Mouse (Mus musculus) myocyte (in vitro differentiated cells): ENCODE data around the gene Klhdc7a. TPM values are rescaled to one million over a fixed set of nuclear protein-coding genes. Genes with fewer than 3 reads are reported as not detected.

ENCODE experiments used
- H3K27me3 ChIP-seq: one replicate; pipeline ENCODE4 v1.6.1; 2011; ENCODE audit not compliant: control insufficient read depth, insufficient read depth, insufficient read length
- H3K36me3 ChIP-seq: one replicate; pipeline ENCODE4 v1.6.1; 2011; ENCODE audit not compliant: control insufficient read depth, insufficient read depth
- H3K4me2 ChIP-seq: one replicate; pipeline ENCODE4 v1.6.1; 2011; ENCODE audit warnings: low read depth, control low read depth
- H3K4me3 ChIP-seq: one replicate; pipeline ENCODE4 v1.5.1; 2011; ENCODE audit warnings: mild to moderate bottlenecking, control low read depth, moderate library complexity
- H3K79me2 ChIP-seq: one replicate; pipeline ENCODE4 v1.6.1; 2011; ENCODE audit not compliant: control insufficient read depth, insufficient read depth
- H3ac ChIP-seq: one replicate; pipeline ENCODE4 v1.6.1; 2011; ENCODE audit not compliant: control insufficient read depth, insufficient read length
- CEBPB ChIP-seq: IDR thresholded peaks from 2 replicates; pipeline ENCODE4 v1.6.1; 2011; ENCODE audit warnings: mild to moderate bottlenecking, moderate library complexity; ENCODE audit not compliant: poor library complexity, insufficient read depth, severe bottlenecking
- E2F4 ChIP-seq: IDR thresholded peaks from one replicate; pipeline ENCODE4 v1.6.1; 2011; ENCODE audit warnings: mild to moderate bottlenecking, control low read depth, moderate library complexity; ENCODE audit not compliant: insufficient read depth
- MAX ChIP-seq: IDR thresholded peaks from one replicate; pipeline ENCODE4 v1.6.1; 2011; ENCODE audit warnings: low read depth, mild to moderate bottlenecking, control low read depth
- MYOD1 ChIP-seq, 3 experiments: IDR thresholded peaks; one replicate each; pipeline ENCODE4 v1.6.1; 2011; ENCODE audit warnings: control low read depth in 2 of 3, low read depth in 2 of 3, mild to moderate bottlenecking in 2 of 3, moderate library complexity in 1 of 3; ENCODE audit not compliant: insufficient read length in 2 of 3, control insufficient read depth in 1 of 3
- MYOG ChIP-seq, 3 experiments: IDR thresholded peaks; one replicate each; pipeline ENCODE4 v1.6.1; 2011; ENCODE audit warnings: control low read depth in 2 of 3, low read depth in 2 of 3, mild to moderate bottlenecking in 2 of 3; ENCODE audit not compliant: insufficient read length in 2 of 3, control insufficient read depth in 1 of 3, insufficient read depth in 1 of 3
- POLR2A ChIP-seq: IDR thresholded peaks from one replicate; pipeline ENCODE4 v1.6.1; 2011; ENCODE audit warnings: low read depth, mild to moderate bottlenecking, control low read depth, moderate library complexity; ENCODE audit not compliant: insufficient read length
- POLR2AphosphoS2 ChIP-seq: IDR thresholded peaks from one replicate; pipeline ENCODE4 v1.6.1; 2011; ENCODE audit warnings: low read depth, control low read depth; ENCODE audit not compliant: insufficient read length
- REST ChIP-seq: IDR thresholded peaks from one replicate; pipeline ENCODE4 v1.6.1; 2011; ENCODE audit warnings: mild to moderate bottlenecking, control low read depth, moderate library complexity; ENCODE audit not compliant: insufficient read depth, insufficient read length
- SRF ChIP-seq: IDR thresholded peaks from one replicate; pipeline ENCODE4 v1.6.1; 2011; ENCODE audit warnings: low read depth; ENCODE audit not compliant: control insufficient read depth, insufficient read length
- TCF12 ChIP-seq: IDR thresholded peaks from one replicate; pipeline ENCODE4 v1.6.1; 2011; ENCODE audit warnings: mild to moderate bottlenecking, control low read depth; ENCODE audit not compliant: poor library complexity, insufficient read depth, severe bottlenecking
- TCF3 ChIP-seq: IDR thresholded peaks from one replicate; pipeline ENCODE4 v1.6.1; 2011; ENCODE audit warnings: low read depth, control low read depth; ENCODE audit not compliant: insufficient read length
- USF1 ChIP-seq: IDR thresholded peaks from one replicate; pipeline ENCODE4 v1.6.1; 2011; ENCODE audit warnings: low read depth, mild to moderate bottlenecking, control low read depth, moderate library complexity
- polyA plus RNA-seq: library from polyadenylated mRNA; unstranded; fragments of >200 nt; fragmentation: generic; extraction: Trizol; gene quantifications from one replicate; pipeline ENCODE4 v1.2.1, GENCODE M21; 2012; ENCODE audit warnings: missing spikeins

Klhdc7a gene
- not detected for polyA plus RNA-seq

GRCm38 (mm10) chr4:139967922-139968321 lies at the start of gene Klhdc7a:
TSS of gene Klhdc7a (minus strand) at chr4:139968026.
- Histone ChIP-seq H3K4me2 (no peak within 1 kb of the TSS), H3K27me3 (peaks cover 21% of the 10 kb centered on the region), H3K79me2 (no peaks in the 10 kb centered on the region), H3ac (no peak within 1 kb of the TSS), H3K36me3 (no peaks in the 10 kb centered on the region), H3K4me3 (no peak within 1 kb of the TSS)
- TF ChIP-seq MAX, result no peak
- TF ChIP-seq SRF, result no peak
- no peak for TF ChIP-seq E2F4
- TF ChIP-seq USF1, result no peak
- no peak for TF ChIP-seq MYOG (IDR thresholded peaks at IDR 0.05; ENCODE audit: control insufficient read depth in 1 of 3, insufficient read depth in 1 of 3, insufficient read length in 2 of 3, low read depth in 2 of 3)
- TF ChIP-seq REST, result no peak
- TF ChIP-seq POLR2A, result no peak
- TF ChIP-seq POLR2AphosphoS2, result no peak
- TF ChIP-seq TCF12, result no peak
- TF ChIP-seq MYOD1 (IDR thresholded peaks at IDR 0.05; ENCODE audit: control insufficient read depth in 1 of 3, insufficient read length in 2 of 3, low read depth in 2 of 3), result no peak
- TF ChIP-seq TCF3, result no peak
- no peak for TF ChIP-seq CEBPB

DNA sequence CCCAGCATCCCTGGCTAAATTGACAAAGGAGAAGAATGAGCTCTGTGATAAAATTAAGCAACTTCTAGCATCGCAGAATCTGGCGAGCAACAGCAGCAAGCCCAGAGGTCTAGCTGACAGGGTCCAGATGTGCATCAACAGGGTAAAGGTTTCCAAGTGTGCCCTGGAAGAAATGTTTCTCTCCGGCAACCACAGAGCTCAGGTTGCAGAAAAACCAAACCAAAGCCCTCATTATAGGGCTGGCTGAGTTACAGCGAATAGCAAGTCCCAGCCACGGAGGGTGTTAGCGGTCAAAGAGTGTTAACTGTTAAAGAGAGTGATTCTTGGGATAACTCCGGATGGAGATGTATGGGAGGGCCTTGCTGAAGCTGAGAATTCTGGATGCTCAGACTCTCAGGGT lies 48.1 kb upstream of the Klhdc7a start:
- H3K4me3 ChIP-seq, result no peak overlapping the region
- H3K36me3 ChIP-seq, result no peaks in the 10 kb centered on the region
- no peak overlapping the region for H3ac ChIP-seq
- TF ChIP-seq USF1, result no peak
- no peak for TF ChIP-seq TCF12
- TF ChIP-seq MAX, result no peak
- no peak for TF ChIP-seq MYOG (IDR thresholded peaks at IDR 0.05; ENCODE audit: control insufficient read depth in 1 of 3, insufficient read depth in 1 of 3, insufficient read length in 2 of 3, low read depth in 2 of 3)
- TF ChIP-seq POLR2A, result no peak
- no peak for TF ChIP-seq MYOD1 (IDR thresholded peaks at IDR 0.05; ENCODE audit: control insufficient read depth in 1 of 3, insufficient read length in 2 of 3, low read depth in 2 of 3)
- H3K27me3 ChIP-seq, result peaks cover 12% of the 10 kb centered on the region
- no peak overlapping the region for H3K4me2 ChIP-seq
- no peaks in the 10 kb centered on the region for H3K79me2 ChIP-seq

DNA sequence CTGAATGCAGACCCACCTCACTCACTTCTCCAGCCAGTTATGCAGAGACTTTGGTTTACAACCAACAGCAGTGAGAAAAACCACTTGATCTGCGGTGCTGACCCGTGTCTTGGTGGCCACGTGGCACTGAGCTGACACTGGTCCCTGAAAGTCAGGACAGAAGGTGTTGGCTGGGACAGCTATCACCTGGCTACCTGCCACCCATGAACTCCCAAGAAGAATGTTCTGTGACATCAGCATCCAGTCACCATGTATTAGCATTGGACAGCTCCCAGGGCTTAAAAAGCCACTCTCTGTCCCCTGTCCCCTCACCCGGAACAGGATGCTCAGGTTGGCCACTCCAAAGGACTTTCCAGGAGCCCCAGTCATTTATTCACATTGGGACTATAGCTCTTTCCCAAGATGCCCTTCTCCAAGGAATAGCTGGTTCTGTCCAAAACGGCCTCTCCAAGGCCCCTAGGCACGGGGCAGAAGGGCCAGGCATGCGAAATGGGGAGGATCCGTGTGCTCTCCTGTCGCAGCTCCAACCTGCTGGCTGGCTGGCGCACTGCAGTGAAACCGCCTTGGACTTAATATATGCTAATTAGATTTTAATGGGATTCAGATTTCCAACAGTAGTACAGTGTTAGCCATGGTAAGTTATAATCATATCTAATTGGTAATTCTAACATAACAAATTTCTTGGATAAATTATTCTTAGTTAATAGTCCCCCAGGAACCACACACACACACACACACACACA lies 43.1 kb upstream of the Klhdc7a start:
- no peak for TF ChIP-seq SRF
- no peak for TF ChIP-seq E2F4
- TF ChIP-seq USF1, result no peak
- no peak for TF ChIP-seq MYOG (IDR thresholded peaks at IDR 0.05; ENCODE audit: control insufficient read depth in 1 of 3, insufficient read depth in 1 of 3, insufficient read length in 2 of 3, low read depth in 2 of 3)
- no peak for TF ChIP-seq MAX
- TF ChIP-seq TCF3, result no peak

DNA sequence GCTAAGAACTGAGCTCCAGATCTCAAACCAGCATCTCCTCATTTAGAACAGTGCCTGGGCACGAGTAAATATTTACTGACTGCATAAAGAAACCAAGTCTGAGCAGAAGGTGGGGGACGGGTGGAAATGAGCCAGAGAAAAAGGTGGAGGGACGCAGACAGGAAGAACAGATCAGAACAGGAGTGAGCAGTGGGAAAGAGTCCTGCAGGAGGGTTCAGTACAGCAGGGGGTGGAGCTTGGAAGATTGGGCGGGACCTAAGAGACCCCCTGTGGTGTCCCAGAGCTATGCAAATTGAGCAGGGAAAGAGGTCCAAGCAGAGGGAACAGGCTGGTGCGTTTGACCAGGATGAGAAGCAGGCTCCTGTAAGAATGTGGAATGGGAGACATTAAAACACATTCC lies 37.1 kb upstream of the Klhdc7a start:
- no peaks in the 10 kb centered on the region for H3K36me3 ChIP-seq
- peaks cover 36% of the 10 kb centered on the region for H3K27me3 ChIP-seq
- H3K79me2 ChIP-seq, result no peaks in the 10 kb centered on the region
- H3K4me3 ChIP-seq, result no peak overlapping the region
- TF ChIP-seq USF1 (no peak), TCF3 (no peak), MYOG (IDR thresholded peaks at IDR 0.05; ENCODE audit: control insufficient read depth in 1 of 3, insufficient read depth in 1 of 3, insufficient read length in 2 of 3, low read depth in 2 of 3) (no peak)
- no peak overlapping the region for H3ac ChIP-seq
- H3K4me2 ChIP-seq, result no peak overlapping the region

More for the DNA sequence above, 43.1 kb upstream of the Klhdc7a start:
- Histone ChIP-seq H3K79me2 (no peaks in the 10 kb centered on the region), H3K4me2 (no peak overlapping the region), H3K27me3 (peaks cover 15% of the 10 kb centered on the region), H3K36me3 (no peaks in the 10 kb centered on the region), H3K4me3 (no peak overlapping the region), H3ac (no peak overlapping the region)

DNA sequence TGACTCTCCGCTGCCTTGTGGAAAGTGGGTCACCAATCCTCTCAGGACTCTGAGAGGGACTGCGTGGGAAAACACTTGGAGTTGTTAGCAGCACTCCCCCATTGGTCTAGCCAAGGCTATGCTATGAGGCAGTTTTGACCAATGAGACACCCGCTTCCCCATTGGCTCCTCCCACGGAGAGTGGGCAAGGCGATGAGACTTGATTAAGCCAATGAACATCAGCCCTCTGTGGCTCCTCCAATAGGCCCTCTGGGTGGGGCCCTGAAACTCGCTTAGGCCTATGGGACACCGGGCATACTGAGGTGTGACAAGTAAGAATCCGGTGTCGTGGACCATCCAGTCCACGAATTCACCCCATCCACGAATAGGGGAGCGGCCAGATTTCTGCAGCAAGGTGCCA lies 36.3 kb upstream of the Klhdc7a start:
- H3K36me3 ChIP-seq, result no peaks in the 10 kb centered on the region
- H3K79me2 ChIP-seq, result no peaks in the 10 kb centered on the region
- no peak overlapping the region for H3ac ChIP-seq
- no peak overlapping the region for H3K4me3 ChIP-seq
- peaks cover 36% of the 10 kb centered on the region for H3K27me3 ChIP-seq
- H3K4me2 ChIP-seq, result no peak overlapping the region
- TF ChIP-seq REST, result no peak
- TF ChIP-seq MYOG (IDR thresholded peaks at IDR 0.05; ENCODE audit: control insufficient read depth in 1 of 3, insufficient read depth in 1 of 3, insufficient read length in 2 of 3, low read depth in 2 of 3), result no peak
- no peak for TF ChIP-seq POLR2AphosphoS2
- no peak for TF ChIP-seq POLR2A
- TF ChIP-seq SRF, result no peak
- no peak for TF ChIP-seq MYOD1 (IDR thresholded peaks at IDR 0.05; ENCODE audit: control insufficient read depth in 1 of 3, insufficient read length in 2 of 3, low read depth in 2 of 3)
- TF ChIP-seq USF1, result no peak
- no peak for TF ChIP-seq TCF12
- no peak for TF ChIP-seq CEBPB
- no peak for TF ChIP-seq TCF3
- TF ChIP-seq MAX, result no peak
- no peak for TF ChIP-seq E2F4
